Mouse (Mus musculus) lung, postnatal 0 days (tissue): ENCODE results near the gene Plxdc2.

Source experiments
- CTCF ChIP-seq: IDR thresholded peaks from 2 replicates; pipeline ENCODE4 v1.5.1; 2016; ENCODE audit warnings: antibody characterized with exemption, mild to moderate bottlenecking
- EP300 ChIP-seq: IDR thresholded peaks from 2 replicates; pipeline ENCODE4 v1.6.1; 2016; ENCODE audit warnings: antibody characterized with exemption, mild to moderate bottlenecking, control low read depth

- TF ChIP-seq CTCF (no peak), EP300 (no peak)
Measured at GRCm38 (mm10) chr2:16642061-16642460, 286.0 kb downstream of the Plxdc2 start.
